Mouse (Mus musculus) CH12.LX (cell line): ENCODE results near the gene Gja6.

Experiments
- CTCF ChIP-seq, 2 experiments: IDR thresholded peaks in 1 of 2; conservative IDR thresholded peaks in 1 of 2; 2 replicates each; pipeline ENCODE4 v1.5.1; 2011 to 2012; ENCODE audit warnings: low read depth in 2 of 2, low read length in 2 of 2, improper control_type of control experiment in 1 of 2, inconsistent platforms in 1 of 2, mild to moderate bottlenecking in 1 of 2, moderate library complexity in 1 of 2
- EP300 ChIP-seq: IDR thresholded peaks from 2 replicates; pipeline ENCODE4 v1.6.1; 2011; ENCODE audit warnings: low read length, improper control_type of control experiment
- HCFC1 ChIP-seq: IDR thresholded peaks from 2 replicates; pipeline ENCODE4 v1.6.1; 2012; ENCODE audit warnings: low read depth, mild to moderate bottlenecking, inconsistent platforms, low read length, improper control_type of control experiment
- MAX ChIP-seq: IDR thresholded peaks from 2 replicates; pipeline ENCODE4 v1.6.1; 2011; ENCODE audit warnings: low read length, improper control_type of control experiment
- MAZ ChIP-seq: IDR thresholded peaks from 2 replicates; pipeline ENCODE4 v1.6.1; 2012; ENCODE audit warnings: low read depth, mild to moderate bottlenecking, inconsistent platforms, low read length, improper control_type of control experiment, moderate library complexity
- PAX5 ChIP-seq: IDR thresholded peaks from 2 replicates; pipeline ENCODE4 v1.6.1; 2012; ENCODE audit warnings: low read length, inconsistent platforms, mixed read lengths
- POLR2A ChIP-seq: IDR thresholded peaks from 2 replicates; pipeline ENCODE4 v1.6.1; 2011; ENCODE audit warnings: low read depth, mild to moderate bottlenecking, improper control_type of control experiment, low read length
- TBP ChIP-seq: conservative IDR thresholded peaks from 2 replicates; pipeline ENCODE4 v1.6.1; 2011; ENCODE audit warnings: low read depth, low read length, improper control_type of control experiment
- USF1 ChIP-seq: IDR thresholded peaks from 2 replicates; pipeline ENCODE4 v1.6.1; 2014; ENCODE audit warnings: low read depth, mild to moderate bottlenecking, inconsistent platforms, low read length, improper control_type of control experiment
- ZC3H11A ChIP-seq: IDR thresholded peaks from 2 replicates; pipeline ENCODE4 v1.6.1; 2012; ENCODE audit warnings: low read depth, mild to moderate bottlenecking, inconsistent platforms, low read length, improper control_type of control experiment
- ZNF384 ChIP-seq: IDR thresholded peaks from 2 replicates; pipeline ENCODE4 v1.6.1; 2012; ENCODE audit warnings: low read depth, low read length, improper control_type of control experiment, inconsistent platforms

- TF ChIP-seq MAZ (no peak), CTCF (conservative IDR thresholded peaks at IDR 0.05 in 1 of 2, IDR thresholded peaks at IDR 0.05 in 1 of 2; ENCODE audit: low read depth in 2 of 2, low read length in 2 of 2) (no peak), EP300 (no peak), POLR2A (no peak), TBP (no peak), HCFC1 (no peak), ZNF384 (no peak), USF1 (no peak), ZC3H11A (no peak), MAX (no peak), PAX5 (no peak)
Measured at GRCm38 (mm10) chrX:160944722-160945121, 37.9 kb upstream of the Gja6 start.
